Mouse (Mus musculus) MN1 (cell line): ENCODE measurements around the gene Git1.
"Not testable (repeated sequence)": the region's sequence is repeated elsewhere in the genome, so short reads cannot be mapped to it uniquely, and the experiment has no call there.

Experiments
- DNase-seq: peaks from one replicate; pipeline ENCODE4 v3.0.0-alpha.2; 2016; ENCODE audit warnings: low spot score

Gene Git1

GRCm38 (mm10) chr11:77520601-77521529 lies 27.5 kb downstream of the Git1 start:
- DNase-seq, result no peak

GRCm38 (mm10) chr11:77525804-77526486 lies 32.6 kb downstream of the Git1 start:
- DNase-seq, result no peak

- DNase-seq, result not testable (repeated sequence)
These were observed 35.1 kb downstream of the Git1 start for GRCm38 (mm10) chr11:77528420-77528819.

- DNase-seq, result no peak
These were observed 36.3 kb downstream of the Git1 start for GRCm38 (mm10) chr11:77529644-77530043.

GRCm38 (mm10) chr11:77530862-77531261 lies 37.5 kb downstream of the Git1 start:
- DNase-seq, result no peak

- no peak for DNase-seq
These were observed 39.0 kb downstream of the Git1 start for GRCm38 (mm10) chr11:77532202-77532846.

- no peak for DNase-seq
These were observed 51.9 kb downstream of the Git1 start for GRCm38 (mm10) chr11:77545261-77545660.
